Mouse (Mus musculus) left cerebral cortex, adult 8-10 months (tissue): ENCODE data around the gene Slc23a4. TPM values are rescaled to one million over a fixed set of nuclear protein-coding genes. Genes with fewer than 3 reads are reported as not detected.

Experiments used
- DNase-seq, 2 experiments: peaks; one replicate each; pipeline ENCODE4 v3.0.0; 2022; ENCODE audit warnings: low spot score in 2 of 2
- total RNA-seq, 4 experiments: library from RNA; stranded (reverse); gene quantifications; 2 replicates each; pipeline ENCODE4 v1.2.4; 2022

Slc23a4 gene
- total RNA-seq, 4 experiments from 2014 or later: 0.67 to 2.2 (median 1.4) TPM

DNA sequence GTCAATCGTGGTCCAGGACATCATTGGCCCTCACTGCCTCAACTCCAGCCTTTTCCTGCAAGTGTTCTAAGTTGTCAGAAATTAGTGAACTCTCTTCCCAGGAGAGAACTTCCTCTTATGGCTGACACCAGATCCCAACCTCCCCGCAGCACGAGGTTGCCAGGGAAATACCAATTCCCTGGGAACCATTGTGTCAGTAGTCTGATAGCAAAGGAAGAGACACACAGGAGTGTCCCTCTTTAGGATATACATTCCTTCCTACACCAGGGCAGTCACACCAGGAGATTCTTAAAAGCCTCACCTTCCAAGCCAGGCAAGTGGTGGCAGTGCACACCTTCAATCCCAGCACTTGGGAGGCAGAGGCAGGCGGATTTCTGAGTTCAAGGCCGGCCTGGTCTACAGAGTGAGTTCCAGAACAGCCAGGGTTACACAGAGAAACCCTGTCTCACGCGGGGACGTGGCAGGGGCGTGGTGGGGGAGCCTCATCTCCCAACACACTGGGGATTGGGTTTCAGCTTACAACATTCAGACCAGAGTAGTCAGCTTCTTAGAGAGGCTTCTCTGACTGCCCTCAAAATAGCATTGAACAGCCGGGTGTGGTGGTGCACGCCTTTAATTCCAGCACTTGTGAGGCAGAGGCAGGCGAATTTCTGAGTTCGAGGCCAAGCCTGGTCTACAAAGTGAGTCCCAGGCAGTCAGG, 74.7 kb downstream of the Slc23a4 start:
- DNase-seq: no peak

- DNase-seq: peak; percentile 85 to 90
Measured at GRCm38 (mm10) chr6:34910371-34911219, 77.6 kb downstream of the Slc23a4 start, which contains the start of gene Wdr91. Gene Wdr91 (minus strand): TSS chr6:34910876.

GRCm38 (mm10) chr6:34909631-34910345, 78.4 kb downstream of the Slc23a4 start:
- no peak for DNase-seq

GRCm38 (mm10) chr6:34907696-34908260, 80.4 kb downstream of the Slc23a4 start:
- DNase-seq: no peak

DNA sequence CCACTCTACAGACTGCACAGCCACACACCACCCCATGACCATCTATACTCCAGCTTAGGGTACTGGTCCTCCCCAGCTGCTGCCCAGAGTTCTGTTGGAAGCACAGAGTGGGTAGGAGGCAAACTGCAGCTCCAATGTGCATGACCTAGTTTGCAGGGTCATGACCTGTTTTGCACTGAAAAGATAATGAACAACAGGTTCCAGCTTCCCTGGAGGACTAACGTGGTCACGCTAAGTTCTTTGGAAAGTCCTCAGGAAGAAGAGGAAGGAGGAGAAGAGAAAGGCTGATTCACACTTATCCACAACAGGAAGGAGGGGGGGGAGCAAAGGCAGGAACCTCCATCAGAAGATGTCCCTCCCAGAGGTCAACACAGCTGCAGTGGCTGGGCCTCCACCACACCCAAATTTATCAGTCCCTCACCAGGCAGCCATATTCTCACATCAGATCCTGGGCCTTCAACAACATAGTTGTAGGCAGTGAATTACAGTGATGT, 81.0 kb downstream of the Slc23a4 start:
- DNase-seq: no peak

DNA sequence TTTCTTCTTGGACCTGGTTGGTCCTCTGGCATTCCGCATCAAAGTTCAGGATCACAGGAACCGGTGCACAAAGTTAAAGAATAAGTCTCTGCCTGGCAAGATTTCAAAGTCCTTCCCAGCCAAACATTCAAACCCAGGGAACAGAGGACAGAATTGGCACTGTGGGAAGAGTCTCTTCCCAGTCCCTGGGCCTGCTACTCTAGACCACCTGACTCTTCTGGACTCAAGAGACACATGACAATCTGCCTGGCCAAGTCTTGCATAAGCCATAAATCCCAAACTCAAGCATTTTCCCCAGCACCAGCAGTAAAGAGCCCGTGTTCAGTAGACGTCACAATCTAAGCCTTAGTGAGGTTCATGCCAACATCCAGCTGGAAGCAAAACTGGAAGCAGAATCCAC, 81.5 kb downstream of the Slc23a4 start:
- DNase-seq: peak in 1 of 2 experiments; percentile 33

DNA sequence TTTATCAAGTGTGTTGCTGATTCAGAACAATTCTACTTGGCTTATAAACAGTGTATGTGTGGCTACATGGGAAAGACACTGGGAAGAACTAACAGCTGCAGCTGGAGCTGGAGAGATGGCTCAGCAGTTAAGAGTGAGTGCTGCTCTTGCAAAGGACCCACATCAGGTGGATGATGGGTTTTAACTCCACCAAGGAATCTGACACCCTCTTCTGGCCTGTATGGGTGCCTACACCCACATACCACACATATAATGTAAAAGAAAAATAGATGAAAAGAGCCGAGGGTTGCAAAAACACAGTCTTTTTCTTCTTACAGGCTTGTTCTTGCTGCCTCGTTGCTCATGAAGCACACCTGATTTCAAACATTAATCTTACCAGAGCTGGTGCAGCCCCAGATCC, 82.1 kb downstream of the Slc23a4 start:
- no peak for DNase-seq

- no peak for DNase-seq
Measured at GRCm38 (mm10) chr6:34904361-34904760, 83.8 kb downstream of the Slc23a4 start.

DNA sequence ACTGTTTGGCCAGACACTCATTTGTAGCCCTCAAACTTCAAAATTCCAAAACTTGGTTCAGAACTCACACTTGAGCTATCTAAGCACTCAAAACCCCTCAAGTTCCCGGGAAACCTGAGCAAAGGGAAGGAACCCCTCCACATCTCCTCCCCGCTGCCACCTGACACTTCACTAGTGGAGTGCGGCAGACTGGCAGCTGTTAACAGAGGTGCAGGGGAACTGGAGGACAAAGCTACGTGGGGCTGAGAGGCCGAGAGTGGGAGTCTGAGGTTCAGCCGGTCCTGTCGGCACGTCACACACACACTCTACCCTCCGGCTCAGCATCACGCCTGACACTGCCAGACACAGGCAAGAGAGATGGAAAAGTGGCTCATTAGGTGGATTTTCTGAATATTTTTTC, 84.4 kb downstream of the Slc23a4 start:
- DNase-seq: no peak

DNA sequence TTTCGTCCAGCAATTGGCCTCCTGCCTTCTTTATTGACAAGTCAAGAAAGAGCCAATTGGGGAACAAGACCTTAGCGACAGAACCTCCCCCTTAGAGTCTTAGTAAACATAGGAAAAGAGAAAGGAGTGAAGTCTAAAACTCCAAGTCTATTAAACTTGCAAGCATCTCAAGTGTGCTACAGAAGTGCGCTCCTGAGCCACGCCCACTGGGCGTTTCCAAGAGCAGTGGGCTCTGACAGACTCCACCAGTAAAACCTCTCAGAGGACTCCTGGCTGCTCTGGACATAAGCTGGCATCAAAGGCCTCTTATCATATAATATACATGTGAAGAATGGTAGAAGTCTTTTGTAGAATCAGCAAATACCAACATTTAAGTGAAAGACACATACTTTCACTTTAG, 84.8 kb downstream of the Slc23a4 start:
- no peak for DNase-seq

DNA sequence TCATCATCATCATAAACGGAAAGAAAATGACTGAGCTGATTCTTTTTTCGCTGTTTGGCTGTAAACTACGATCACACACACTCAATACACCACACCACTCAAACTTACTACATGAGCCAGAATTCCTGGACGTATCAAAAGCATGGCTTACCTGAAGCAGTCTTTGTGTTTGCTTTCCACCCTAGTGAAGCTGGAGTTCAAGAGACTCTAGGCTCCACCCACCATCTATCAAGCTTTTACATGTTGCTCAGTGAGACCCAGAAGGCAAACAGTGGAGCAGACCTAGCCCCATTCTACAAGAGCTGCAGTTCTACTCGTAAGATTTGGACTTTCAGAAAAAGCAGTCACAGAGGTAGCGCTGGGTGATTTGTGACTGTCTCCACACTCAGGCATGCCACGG, 85.6 kb downstream of the Slc23a4 start:
- DNase-seq: no peak

DNA sequence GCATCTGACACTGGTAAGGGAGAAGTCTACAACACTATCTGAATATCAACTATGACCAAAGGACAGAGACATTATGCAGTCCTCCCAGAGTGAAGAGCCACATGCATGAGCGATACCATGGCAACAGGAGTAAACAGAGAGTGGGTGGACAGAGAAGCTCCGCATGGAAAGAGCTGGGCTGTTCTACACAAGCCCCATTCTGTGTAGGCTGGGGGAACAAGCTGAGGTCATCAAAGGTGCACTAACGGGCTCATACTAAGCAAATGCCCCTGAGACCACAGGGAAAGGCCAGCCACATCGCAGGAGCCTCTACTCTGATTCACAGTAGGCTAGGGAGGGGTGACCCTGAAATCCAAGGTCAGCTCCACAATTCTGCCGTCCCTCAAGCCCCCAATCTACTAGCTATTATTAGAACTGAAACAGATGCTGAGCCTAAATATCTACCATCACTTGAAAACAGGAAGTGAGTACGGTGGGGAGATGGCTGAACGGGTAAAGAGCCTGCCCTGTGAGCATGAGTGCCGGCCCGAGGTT, 86.2 kb downstream of the Slc23a4 start:
- DNase-seq: no peak

GRCm38 (mm10) chr6:34900990-34901389, 87.2 kb downstream of the Slc23a4 start:
- DNase-seq: no peak

GRCm38 (mm10) chr6:34899127-34899526, 89.1 kb downstream of the Slc23a4 start:
- DNase-seq: no peak

DNA sequence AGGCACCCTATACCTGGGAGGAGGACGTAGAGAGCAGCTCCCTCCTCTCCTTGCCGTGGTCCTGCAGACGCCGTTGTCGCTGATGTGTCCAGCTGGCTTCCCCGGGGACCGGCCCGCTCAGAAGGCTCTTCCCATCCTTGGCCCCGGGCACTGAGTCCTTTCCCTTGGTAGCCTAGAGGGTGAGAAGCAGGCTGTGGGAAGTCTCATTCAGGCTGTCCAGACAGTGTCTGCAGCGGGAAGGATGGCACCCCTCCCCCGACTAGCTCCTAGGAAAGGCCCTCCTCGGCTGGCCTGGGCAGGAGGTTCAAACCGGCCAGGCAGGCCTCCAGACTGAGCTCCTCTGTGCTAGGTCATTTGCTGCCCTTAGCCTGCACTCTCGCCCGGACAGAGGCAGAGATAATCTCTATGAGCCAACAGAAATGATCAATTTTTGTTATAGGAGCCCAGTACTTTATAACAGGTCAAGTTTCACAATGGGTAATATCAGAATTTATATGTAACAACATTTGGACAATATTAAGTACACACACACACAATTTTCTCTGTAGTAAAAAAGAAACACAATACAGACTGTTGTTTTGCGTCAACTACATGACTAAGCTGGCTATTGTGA, 91.9 kb downstream of the Slc23a4 start:
- no peak for DNase-seq

DNA sequence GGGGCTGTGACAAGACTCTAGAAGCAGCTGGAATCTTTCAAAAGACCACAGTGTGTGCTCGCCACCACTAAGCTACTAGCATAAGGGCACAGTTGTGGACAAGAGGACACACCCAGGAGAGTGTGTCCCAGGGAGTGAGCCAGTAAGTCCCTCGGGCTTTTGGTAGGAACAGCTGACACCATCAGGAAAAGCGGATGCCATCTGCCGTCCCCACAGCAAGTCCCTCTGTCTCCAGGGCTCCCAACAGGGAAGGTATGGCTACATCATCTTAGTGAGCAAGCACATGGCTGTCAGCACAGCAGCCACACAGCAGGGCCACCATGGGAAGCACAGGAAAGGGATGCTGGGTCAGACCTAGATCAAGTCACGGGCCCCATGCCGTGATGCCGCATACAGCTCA, 92.6 kb downstream of the Slc23a4 start:
- DNase-seq: no peak

Other genes with a start within 250 kb of the Slc23a4 start
- gene Agbl3, start 208.0 kb downstream of the Slc23a4 start, total RNA-seq: 10 to 100 TPM; 14.4 to 18.7 (median 15.8) TPM
- gene Tmem140, start 125.3 kb downstream of the Slc23a4 start, total RNA-seq: 1 to 10 TPM; 1.9 to 4.3 (median 2.9) TPM
- gene Cyren, start 110.3 kb downstream of the Slc23a4 start, total RNA-seq: 1 to 10 TPM; 3.6 to 4.1 (median 3.8) TPM
- gene Wdr91, start 77.5 kb downstream of the Slc23a4 start, total RNA-seq: 10 to 100 TPM; 35.9 to 39.9 (median 38.0) TPM
- not detected for gene Stra8, start 68.2 kb downstream of the Slc23a4 start, total RNA-seq
- 10 to 100 TPM; 36.7 to 47.7 (median 39.9) TPM for gene Cnot4, start 145.3 kb upstream of the Slc23a4 start, total RNA-seq
- gene Nup205, start 189.0 kb upstream of the Slc23a4 start, total RNA-seq: 10 to 100 TPM; 22.8 to 30.4 (median 25.9) TPM